Mouse (Mus musculus) layer of hippocampus, adult 8-10 months (tissue): Measurements from ENCODE around the gene Heatr5b. TPM values are rescaled to one million over a fixed set of nuclear protein-coding genes. Genes with fewer than 3 reads are reported as not detected.

Experiments used
- DNase-seq, 2 experiments: peaks; one replicate each; pipeline ENCODE4 v3.0.0; 2022; ENCODE audit warnings: low spot score in 2 of 2
- total RNA-seq, 4 experiments: library from RNA; stranded (reverse); gene quantifications; 2 replicates each; pipeline ENCODE4 v1.2.4; 2022

The Heatr5b gene
- total RNA-seq, 4 experiments from 2014 or later, result 48.9 to 53.8 (median 51.5) TPM

DNA sequence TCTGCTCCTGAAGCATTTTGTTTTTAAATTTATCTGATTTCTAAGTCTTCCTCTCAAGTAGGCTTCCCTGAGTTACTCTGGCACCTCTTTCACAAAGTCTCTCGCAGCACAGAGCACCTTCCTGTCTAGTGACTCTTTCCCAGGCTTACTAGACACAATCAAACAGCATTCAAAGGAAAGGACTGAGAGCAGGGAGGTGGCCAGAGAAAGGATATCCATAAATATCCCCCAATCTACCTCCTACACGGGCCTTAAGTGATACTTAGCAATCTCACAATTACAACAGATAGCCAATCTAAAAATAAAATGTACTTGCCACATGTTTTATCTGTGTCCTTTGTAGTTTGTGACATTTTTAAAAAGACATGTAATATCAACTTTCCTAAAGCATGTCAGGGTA, 66.2 kb downstream of the Heatr5b start:
- DNase-seq, result no peak

DNA sequence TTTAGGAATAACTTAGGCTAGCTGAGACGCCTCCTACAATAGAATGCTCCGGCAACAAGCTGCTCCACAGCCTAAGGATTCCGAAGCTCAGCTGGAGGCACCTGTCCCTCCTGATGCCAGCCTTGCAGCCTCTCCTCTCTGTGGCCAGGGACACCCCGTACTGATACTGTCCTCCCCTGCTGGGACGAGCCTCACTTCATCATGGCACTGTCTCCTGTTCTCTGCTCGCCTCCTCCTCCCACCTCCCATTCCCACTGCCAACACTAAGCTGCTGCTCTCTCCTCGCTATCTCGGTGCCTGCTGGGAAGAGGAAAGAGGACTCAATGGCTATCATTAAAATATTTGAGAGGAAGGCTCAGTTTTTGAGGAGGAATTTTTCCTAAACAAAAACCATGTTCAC, 67.6 kb downstream of the Heatr5b start:
- peak in 1 of 2 experiments; percentile 23 for DNase-seq

DNA sequence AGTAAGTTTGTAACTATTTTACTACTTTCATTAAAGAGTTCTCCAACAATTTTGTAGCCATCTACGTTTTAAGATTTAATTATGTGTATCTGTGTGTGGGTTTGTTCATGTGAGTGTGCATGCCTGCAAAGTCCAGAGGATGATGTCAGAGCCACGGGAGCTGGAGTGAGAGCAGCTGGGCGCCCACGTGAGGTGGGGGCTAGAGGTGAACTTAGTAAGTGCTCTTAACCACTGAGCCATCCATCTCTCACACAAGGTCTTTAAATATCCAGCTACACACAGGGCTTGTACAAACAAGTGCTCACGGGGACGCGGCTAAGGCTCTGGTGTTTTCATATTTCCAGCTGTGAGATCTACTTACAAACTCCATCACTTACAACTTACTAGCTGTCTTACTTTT, 69.1 kb downstream of the Heatr5b start:
- DNase-seq, result no peak

GRCm38 (mm10) chr17:78763272-78763671, 71.9 kb downstream of the Heatr5b start:
- DNase-seq, result no peak

DNA sequence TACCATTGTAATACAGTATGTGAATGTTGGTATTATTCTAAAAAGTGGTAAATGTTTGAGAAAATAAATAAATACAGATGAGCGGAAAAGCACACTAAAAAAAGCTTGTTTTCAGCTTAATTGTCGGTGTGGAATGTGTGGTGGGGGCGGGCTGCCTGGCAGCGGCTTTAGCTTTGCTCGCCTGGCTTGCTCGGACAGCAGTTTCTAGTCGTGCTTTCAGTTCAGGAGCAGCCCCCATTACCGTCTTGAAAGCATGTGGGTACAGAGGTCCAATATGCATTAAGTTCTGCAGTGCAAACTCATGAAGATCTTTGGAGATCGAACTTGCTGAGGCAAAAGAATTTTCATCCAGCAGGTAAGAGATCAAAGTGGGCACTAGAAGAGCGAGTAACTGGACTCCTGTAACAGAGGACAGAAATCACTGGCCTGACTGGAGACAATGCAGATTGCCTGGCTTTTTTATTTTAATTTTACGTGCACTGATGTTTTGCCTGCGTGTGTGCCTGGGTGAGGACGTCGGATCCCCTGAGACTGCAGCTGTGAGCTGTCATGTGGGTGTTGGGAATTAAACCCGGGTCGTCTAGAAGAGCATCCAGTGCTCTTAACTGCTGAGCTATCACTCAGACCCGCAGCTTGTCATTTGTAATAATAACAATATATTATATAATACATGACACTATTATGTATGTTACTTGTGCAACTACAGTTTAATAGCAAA, 82.1 kb downstream of the Heatr5b start:
- DNase-seq, result no peak

DNA sequence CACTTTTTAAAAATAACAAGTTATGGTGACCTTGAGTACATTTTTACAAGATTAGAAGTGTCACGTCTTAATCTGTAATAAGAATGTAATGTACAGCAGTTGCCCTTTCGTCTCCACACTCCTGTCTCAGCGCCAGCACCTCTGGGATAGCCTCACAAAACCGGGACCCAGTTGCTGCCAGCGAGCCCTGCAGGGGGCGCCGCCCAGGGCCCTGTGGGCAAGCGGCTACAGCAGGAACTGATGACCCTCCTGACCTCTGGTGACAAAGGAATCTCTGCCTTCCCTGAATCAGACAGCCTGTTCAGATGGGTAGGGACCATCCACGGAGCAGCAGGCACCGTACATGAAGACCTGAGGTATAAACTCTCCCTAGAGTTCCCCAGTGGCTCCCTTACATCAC, 83.1 kb downstream of the Heatr5b start:
- no peak for DNase-seq

- DNase-seq, result no peak
Measured at GRCm38 (mm10) chr17:78748440-78748839, 86.7 kb downstream of the Heatr5b start.

GRCm38 (mm10) chr17:78738416-78738815, 96.7 kb downstream of the Heatr5b start:
- no peak for DNase-seq

DNA sequence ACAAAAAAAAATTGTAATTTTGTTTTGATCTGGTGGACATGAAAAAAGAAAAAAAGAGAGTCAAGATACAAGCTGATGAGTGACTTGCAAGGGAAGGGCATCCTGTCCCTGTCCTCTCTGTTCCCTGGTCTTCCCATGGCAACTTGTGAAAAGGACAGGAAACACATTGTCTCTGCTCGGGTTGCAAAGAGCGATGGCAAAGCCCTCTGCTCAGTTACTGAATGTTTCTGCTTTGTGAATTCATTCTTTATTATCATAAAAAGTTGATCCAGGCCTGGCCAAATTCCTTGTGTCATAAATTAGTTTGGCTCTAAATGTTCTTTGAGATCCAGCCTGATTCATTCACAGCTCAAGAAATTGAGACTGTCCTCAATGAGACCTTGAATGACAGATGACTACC, 97.4 kb downstream of the Heatr5b start:
- DNase-seq, result no peak

DNA sequence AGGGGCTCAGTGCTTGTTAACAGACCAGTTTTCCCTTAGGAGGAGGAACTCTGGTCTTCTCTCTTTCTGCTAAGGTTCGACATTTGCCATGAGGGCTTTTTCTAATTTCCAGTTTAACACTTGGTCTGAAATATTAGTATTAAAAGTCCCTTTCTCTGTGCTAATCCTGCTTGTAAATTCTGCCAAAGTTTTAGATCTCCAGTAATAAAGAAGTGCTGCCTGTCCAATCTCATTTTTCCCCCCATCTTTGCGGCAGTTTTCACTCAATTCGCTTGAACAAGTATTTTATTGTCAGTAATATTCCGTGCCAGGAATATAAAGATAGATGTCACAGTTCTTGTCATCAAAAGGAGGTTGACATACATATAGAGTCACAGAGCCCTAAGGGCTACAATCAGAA, 98.1 kb downstream of the Heatr5b start, which contains the start of gene Strn:
TSS of gene Strn (minus strand) at position 101 of the 400 bp plus-strand sequence.
- no peak for DNase-seq

- peak; percentile 97 to 98 for DNase-seq
Measured at GRCm38 (mm10) chr17:78736473-78736988, 98.6 kb downstream of the Heatr5b start.

GRCm38 (mm10) chr17:78735731-78736472, 99.3 kb downstream of the Heatr5b start:
- DNase-seq, result peak in 1 of 2 experiments; percentile 21

DNA sequence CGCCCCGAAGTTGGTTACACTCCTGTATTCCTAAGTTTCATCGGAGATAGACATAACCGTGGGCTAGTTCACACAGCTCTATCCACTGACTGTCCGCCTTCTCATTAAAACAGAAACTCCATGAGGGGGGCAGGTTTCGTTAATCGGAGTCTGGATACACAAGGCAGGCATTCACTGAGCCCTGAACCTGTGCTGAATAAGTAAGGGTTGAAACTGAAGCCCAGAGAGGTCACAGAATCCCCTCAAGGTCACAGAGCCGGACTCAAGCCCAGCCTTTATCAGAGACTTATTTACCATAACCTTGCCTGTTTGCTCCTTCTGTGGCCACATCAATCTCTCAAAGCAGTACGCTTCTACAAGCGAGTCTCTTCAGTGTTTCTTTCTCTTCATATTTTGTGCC, 100.4 kb downstream of the Heatr5b start:
- DNase-seq, result no peak

DNA sequence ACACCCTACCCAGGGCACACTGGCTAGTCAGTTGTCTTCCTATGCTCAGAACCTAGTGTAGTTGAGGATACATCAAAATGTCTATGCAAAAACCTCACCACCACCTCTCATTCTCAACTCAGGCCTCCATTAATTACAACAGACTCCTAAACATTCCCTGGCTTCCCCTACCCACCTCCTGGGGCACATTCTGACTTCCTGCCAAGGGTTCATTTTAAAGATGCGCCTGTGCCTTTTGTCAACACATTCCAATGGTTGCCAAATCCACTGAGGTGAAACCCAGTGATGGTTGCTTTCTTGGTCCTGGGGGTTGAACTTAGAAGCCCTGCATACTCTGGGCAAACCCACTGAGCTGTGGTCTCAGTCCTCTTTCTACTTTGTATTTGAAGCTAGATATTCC, 103.1 kb downstream of the Heatr5b start:
- DNase-seq, result no peak

DNA sequence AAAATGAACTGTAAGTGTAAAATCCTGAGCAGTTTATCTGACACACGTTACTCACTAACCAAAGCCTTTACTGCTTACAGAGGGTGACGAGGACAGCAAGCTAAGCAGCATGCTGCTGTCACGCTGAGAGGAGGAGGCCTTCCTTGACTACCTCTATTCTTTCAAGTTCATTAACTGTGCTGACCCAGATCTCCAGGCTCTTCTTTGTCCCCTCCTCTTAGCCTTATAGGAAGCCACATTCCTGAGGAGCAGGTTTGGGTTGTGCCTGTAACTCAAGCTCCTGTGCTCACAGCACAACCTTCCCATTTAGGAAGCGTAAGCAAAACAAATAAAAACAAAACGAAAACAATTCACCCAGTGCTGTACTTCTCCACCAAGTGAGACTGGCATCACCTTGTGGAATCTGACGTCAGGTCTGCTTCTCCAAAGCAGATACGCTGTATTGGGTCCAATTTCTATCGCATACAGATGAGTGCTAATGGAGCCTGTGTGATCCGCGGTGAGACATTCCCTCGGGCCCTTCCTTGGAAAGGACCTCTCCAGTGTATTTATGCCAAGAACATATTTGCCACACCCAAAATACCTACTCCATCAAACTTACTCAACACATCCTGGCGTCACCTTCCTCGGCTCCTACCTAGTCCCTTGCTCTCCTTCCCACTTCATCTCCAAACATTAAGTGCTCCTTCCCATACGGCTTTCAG, 108.3 kb downstream of the Heatr5b start:
- DNase-seq, result no peak

DNA sequence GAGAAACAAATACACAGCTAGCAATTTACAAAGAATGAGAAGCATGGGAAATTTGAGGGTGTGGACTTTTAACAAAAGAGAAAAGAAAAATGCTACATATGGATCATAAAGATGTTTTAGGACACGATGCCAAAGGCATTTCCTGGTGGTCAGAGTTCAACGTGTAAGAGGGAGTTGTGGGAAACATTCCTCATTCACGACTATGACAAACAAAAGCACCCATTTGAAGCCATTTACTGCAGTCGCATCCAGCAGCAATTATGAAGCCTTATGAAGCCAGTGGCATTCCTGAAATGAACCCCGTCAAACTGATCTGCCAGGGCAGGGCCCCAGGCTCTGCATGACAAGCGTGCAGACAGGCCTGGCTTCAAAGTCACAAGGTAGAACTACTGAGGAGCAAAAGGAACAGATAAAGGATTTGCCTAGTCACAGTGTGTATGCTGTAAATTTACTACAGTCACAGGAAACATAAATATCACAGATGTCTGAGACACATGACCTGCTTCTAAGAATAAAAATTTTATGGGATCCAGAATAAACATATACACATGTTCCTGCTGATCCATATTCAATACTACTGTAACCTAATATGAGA, 110.6 kb downstream of the Heatr5b start:
- no peak for DNase-seq

DNA sequence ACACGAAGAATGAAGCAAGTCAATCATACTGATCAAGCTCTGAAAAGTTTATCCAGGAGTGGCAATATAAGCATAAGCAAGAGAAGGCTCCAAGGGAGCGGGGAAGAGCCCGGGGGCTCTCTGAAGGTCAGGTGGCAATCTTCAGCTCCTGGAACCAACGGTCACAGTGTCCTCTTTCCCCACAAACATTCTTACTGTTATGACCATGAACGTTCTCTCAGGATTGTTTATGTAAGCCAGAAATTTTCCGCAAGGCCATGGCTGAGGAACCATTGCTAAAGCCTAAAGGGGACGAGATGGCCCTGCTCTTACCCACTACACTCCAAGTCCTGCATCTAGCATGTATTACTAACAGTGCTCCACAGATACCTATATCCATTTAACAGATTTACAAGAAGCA, 113.5 kb downstream of the Heatr5b start:
- DNase-seq, result no peak

DNA sequence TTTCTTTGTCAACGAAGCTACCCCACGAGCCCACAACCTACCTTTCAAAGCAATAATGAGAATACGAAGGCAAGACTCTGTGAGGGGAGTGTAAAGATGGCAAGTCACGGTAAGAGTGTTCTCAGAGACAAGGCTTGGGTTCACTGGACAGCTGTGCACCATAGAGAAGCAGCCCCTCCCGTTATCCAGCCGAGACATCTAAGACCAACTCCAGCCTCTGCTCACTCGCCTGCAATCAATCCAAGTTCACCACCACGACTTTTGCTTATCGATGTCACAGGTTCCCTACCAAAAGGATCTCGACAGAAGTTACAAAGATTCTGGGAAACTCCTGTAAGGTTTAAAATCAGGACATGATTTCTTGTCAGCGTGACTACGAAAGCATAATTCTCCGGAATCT, 116.1 kb downstream of the Heatr5b start:
- DNase-seq, result no peak

GRCm38 (mm10) chr17:78710258-78710657, 124.9 kb downstream of the Heatr5b start:
- no peak for DNase-seq

DNA sequence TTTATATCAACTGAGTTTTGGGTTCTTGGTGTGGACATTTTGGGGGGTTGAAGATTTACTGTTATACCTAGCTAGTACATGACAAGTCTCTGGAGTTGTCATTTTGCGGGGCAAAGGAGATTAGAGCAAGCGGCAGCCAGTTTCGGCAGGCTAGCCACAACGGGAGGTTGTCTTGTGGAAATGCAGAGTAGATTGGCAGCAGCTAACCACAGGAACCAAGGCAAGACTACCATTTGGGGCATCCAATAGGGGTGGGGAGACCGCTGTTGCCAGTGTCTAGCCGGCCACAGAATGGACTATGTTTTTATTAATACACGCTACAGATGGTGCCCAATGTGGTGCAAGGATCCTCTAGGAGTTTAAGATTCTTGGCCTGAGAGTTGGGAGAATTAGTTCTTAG, 126.7 kb downstream of the Heatr5b start:
- no peak for DNase-seq

- DNase-seq, result no peak
Measured at GRCm38 (mm10) chr17:78702988-78703387, 132.2 kb downstream of the Heatr5b start.
